Mouse (Mus musculus) heart, adult 2 months (tissue): ENCODE data around the gene Fam110c.

Experiments used
- CTCF ChIP-seq: fragments of 200-600 bp; IDR thresholded peaks from 2 replicates; pipeline ENCODE4 v1.8.1; 2022; ENCODE audit warnings: antibody characterized with exemption, mild to moderate bottlenecking, moderate library complexity
- EP300 ChIP-seq: fragments of 200-500 bp; IDR thresholded peaks from 2 replicates; pipeline ENCODE4 v1.6.1; 2011; ENCODE audit warnings: low read depth, low read length, control low read depth; ENCODE audit not compliant: insufficient read depth
- POLR2A ChIP-seq: fragments of 200-500 bp; IDR thresholded peaks from 2 replicates; pipeline ENCODE4 v1.6.1; 2011; ENCODE audit warnings: mild to moderate bottlenecking, low read depth, low read length, control low read depth; ENCODE audit not compliant: insufficient read depth

- TF ChIP-seq CTCF: no peak
- TF ChIP-seq POLR2A: no peak
- TF ChIP-seq EP300: no peak
Observed at GRCm38 (mm10) chr12:31083407-31083806, 9.7 kb downstream of the Fam110c start.
